Mouse (Mus musculus): Measurements from ENCODE around the gene Ank3. TPM values are rescaled to one million over a fixed set of nuclear protein-coding genes. Genes with fewer than 3 reads are reported as not detected.

Ank3 gene
- polyA plus RNA-seq, 1 experiment from 2014 or later, result 76.6 TPM

DNA sequence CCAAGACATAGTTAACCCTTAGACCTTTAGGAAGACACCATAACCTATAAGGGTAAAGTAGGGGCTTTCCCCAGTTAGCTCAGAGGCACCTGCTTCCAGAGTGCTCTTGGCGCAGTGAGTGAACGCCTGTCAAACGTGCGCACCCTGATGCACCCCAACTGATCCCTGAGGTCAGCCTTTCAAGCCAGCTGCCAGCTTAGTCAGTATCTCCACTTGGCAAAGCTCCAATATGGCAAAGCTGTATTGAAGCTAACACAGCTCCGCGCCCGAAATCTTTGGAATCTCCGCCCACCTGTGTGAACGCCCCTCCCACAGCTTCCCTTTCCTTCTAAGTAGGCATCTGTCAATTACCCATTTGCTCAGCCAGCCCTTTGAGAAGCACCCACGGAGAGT lies 662.1 kb downstream of the Ank3 start:
- Histone ChIP-seq H3K4me3 (no peak overlapping the region), H3K27ac (replicated peaks) (no peak overlapping the region), H3K4me2 (peak overlapping the region; percentile 13; the same call in 1 of the 2 replicates), H3K9ac (no peak overlapping the region), H3K9me3 (no peaks in the 10 kb centered on the region), H3K4me1 (replicated peaks) (peaks cover 7% of the 10 kb centered on the region), H3K36me3 (no peaks in the 10 kb centered on the region), H3K27me3 (no peaks in the 10 kb centered on the region)
- WGBS, result 33% methylated on average over 10 of the region's 10 CpGs
- no peak for ATAC-seq (ENCODE audit: low FRiP score, low read depth)

DNA sequence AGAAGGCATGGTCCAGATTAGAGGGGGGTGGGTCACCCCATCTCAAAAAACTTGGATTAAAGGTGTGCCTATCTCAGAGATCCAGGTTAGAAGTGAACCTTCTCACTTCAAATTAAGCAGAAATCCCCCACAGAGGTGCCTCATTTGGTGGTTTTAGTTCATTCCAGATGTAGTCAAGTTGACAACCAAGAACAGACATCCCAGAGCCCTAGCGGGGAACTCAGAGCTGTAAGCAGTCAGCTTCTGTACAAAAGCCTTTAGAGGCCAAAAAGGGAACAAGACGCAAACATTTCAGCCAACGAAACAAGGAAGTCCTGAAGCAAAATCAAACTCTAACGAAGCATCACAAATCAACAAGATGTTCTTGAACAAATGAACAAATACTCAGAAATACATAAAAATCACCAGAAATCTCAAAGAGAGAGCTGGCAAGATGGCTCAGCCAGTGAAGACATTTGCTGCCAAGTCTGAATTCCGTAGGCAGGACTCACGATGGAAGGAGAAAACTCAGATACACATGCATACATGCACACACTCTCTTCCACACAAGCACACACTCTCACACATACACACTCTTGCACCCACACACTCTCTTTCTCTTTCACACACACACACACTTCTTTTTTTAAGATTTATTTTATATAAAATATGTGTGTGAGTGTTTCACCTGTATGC lies 665.4 kb downstream of the Ank3 start:
- H3K27me3 ChIP-seq, result no peaks in the 10 kb centered on the region
- H3K9me3 ChIP-seq, result no peaks in the 10 kb centered on the region
- no peak overlapping the region for H3K4me2 ChIP-seq
- no peak overlapping the region for H3K4me3 ChIP-seq
- H3K27ac ChIP-seq (replicated peaks), result no peak overlapping the region
- no peak overlapping the region for H3K9ac ChIP-seq
- peaks cover 15% of the 10 kb centered on the region for H3K4me1 ChIP-seq (replicated peaks)
- ATAC-seq (ENCODE audit: low FRiP score, low read depth), result no peak
- H3K36me3 ChIP-seq, result no peaks in the 10 kb centered on the region
- 86% methylated on average over 6 of the region's 6 CpGs for WGBS

DNA sequence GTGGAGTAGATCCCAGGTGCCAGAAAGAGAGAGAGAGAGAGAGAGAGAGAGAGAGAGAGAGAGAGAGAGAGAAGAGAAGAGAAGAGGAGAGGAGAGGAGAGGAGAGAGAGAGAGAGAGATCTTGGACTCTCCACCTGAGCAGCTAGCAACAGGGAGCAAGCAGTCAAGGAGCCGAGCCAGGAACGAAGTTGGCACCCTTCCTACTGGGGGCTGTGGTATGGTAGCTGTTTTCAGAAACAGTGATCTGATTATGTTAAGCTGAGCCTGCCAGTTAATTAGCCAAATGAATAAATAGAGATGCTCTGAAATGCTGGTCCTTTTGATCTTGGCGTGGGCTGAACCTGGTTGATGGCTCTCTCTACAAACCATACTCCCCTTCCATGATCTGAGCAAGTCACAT lies 666.6 kb downstream of the Ank3 start:
- Histone ChIP-seq H3K27ac (replicated peaks) (no peak overlapping the region), H3K4me1 (replicated peaks) (peaks cover 15% of the 10 kb centered on the region), H3K36me3 (no peaks in the 10 kb centered on the region), H3K9me3 (no peaks in the 10 kb centered on the region), H3K27me3 (no peaks in the 10 kb centered on the region), H3K9ac (no peak overlapping the region), H3K4me2 (no peak overlapping the region), H3K4me3 (no peak overlapping the region)
- 52% methylated on average over 3 of the region's 3 CpGs for WGBS
- ATAC-seq (ENCODE audit: low FRiP score, low read depth), result no peak

DNA sequence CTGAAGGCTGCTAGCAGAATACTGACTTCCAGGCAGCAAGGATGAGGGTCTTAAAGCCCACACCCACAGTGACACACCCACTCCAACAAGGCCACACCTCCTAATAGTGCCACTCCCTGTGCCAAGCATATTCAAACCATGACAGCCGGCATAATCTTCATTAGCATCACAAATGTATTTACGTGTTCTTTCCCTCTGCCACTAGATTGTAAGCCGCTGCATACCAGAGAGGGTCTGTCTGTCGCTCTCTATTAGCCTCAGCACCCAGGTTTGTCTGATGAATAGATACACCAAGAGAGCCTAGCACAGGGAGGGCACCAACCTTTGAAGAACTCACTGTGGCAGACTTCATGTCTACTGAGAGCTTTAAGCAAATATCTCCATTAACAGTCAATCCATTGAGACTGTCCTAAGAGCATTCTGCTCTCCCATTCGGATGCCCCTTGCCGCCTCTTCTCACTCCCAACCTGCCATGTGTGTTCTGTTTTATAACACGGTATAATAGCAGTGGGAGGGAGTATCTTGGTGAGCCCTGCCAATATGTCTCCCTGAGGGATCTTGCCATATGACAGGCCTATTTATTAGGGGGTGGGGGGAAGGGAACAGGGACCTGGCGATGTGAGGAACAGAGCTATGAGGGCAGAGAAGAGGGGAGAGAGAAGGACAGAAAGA lies 668.1 kb downstream of the Ank3 start:
- H3K36me3 ChIP-seq, result no peaks in the 10 kb centered on the region
- no peak overlapping the region for H3K4me2 ChIP-seq
- H3K4me3 ChIP-seq, result no peak overlapping the region
- no peaks in the 10 kb centered on the region for H3K9me3 ChIP-seq
- H3K4me1 ChIP-seq (replicated peaks), result peaks cover 8% of the 10 kb centered on the region; the same call in 1 of the 2 replicates
- WGBS, result 26% methylated on average over 8 of the region's 8 CpGs
- ATAC-seq (ENCODE audit: low FRiP score, low read depth), result no peak
- peak overlapping the region; percentile 12; the same call in 1 of the 2 replicates for H3K27ac ChIP-seq (replicated peaks)
- H3K9ac ChIP-seq, result no peak overlapping the region
- H3K27me3 ChIP-seq, result no peaks in the 10 kb centered on the region

DNA sequence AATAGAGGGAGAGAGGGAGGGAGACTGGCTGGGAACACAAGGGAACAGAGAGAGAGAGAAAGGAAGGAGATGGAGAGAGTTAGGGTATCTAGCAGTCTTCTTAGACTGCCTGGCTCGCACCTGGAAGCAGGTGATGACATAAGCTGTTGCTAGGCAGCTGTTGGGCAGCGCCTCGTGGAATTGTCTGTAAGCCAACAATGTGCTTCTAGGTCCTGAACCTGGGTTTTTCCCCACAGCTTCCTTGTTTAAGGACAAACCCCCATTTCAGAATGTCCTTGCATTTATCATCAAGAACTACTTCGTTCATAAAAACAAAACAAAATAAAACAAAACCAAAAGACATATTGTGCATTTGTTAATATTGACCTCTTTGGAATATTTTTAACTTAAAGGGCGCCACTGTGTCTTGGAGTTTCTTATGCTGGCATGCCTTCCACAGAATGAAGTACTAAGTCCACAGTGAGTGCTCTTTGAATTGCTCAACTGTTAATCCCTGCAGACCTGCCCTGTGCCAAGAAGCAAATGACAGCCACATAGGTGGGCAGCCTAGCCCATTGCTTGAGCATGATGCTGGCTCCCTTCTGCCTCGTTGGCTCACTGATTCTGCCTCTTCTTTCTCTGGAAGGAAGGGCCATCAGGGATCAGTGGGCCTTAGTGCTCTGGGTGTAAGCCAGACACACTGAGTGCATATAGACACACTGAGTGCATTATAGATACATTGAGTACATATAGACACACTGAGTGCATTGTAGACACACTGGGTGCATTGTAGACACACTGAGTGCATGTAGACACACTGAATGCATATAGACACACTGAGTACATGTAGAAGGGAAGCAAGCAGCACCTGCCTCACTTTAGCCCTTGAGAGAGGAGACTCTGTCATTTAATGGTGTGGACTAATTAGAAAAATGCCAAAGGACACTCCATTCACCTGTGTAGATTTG lies 668.9 kb downstream of the Ank3 start:
- ATAC-seq (ENCODE audit: low FRiP score, low read depth), result no peak
- H3K9ac ChIP-seq, result no peak overlapping the region
- H3K4me3 ChIP-seq, result no peak overlapping the region

DNA sequence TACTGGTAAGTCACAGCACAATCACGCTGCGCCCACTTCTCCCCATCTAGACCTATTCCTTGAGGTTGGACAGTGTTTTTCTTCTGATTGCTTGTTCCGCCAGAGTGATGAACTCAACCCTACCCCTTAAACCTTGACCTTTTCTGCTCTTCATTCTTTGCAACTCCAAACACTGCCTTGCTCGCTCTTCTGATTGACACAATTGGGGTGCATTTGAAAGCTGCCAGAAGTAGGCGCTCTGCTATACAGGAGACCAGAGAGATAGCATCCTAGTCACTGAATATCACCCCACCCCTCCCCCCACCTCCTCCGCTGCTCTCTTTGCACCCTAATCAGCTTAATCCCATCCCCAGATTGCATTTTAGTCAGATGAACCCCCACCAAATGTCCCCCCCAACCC lies 670.7 kb downstream of the Ank3 start:
- H3K27ac ChIP-seq (replicated peaks), result no peak overlapping the region
- H3K9ac ChIP-seq, result no peak overlapping the region
- 61% methylated on average over 6 of the region's 6 CpGs for WGBS
- H3K36me3 ChIP-seq, result no peaks in the 10 kb centered on the region
- H3K4me3 ChIP-seq, result no peak overlapping the region
- no peak overlapping the region for H3K4me2 ChIP-seq
- peaks cover 8% of the 10 kb centered on the region; the same call in 1 of the 2 replicates for H3K4me1 ChIP-seq (replicated peaks)
- ATAC-seq (ENCODE audit: low FRiP score, low read depth), result no peak
- H3K27me3 ChIP-seq, result no peaks in the 10 kb centered on the region
- H3K9me3 ChIP-seq, result no peaks in the 10 kb centered on the region

More for the DNA sequence above, 668.9 kb downstream of the Ank3 start:
- no peak overlapping the region for H3K4me2 ChIP-seq
- H3K27ac ChIP-seq (replicated peaks), result peak overlapping the region; percentile 12; the same call in 1 of the 2 replicates
- H3K36me3 ChIP-seq, result no peaks in the 10 kb centered on the region
- H3K4me1 ChIP-seq (replicated peaks), result peaks cover 8% of the 10 kb centered on the region; the same call in 1 of the 2 replicates
- no peaks in the 10 kb centered on the region for H3K27me3 ChIP-seq
- WGBS, result 50% methylated on average over 6 of the region's 6 CpGs
- no peaks in the 10 kb centered on the region for H3K9me3 ChIP-seq

DNA sequence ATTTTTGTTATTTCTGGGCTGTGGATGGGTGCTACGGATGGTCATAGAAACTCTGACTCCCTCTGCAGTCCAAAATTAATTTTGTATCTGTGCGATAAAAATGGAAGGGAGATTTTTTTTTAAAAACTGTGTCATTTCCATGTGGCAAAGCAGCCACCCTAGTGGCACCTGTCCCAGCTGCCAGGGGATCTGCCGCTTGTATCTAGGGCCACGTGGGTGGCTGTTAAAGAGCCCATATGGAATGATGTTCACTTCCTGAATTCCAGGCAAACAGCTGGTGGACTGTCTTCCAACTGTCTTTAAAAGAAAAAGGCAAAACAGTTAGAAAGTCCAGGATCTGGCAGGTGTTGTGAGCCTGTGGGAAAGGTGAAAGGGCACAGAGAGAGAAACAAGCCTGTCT lies 672.8 kb downstream of the Ank3 start:
- no peak for ATAC-seq (ENCODE audit: low FRiP score, low read depth)
- H3K9me3 ChIP-seq, result no peaks in the 10 kb centered on the region
- H3K27ac ChIP-seq (replicated peaks), result no peak overlapping the region
- H3K4me2 ChIP-seq, result no peak overlapping the region
- no peaks in the 10 kb centered on the region for H3K27me3 ChIP-seq
- whole genome bisulfite sequencing, result 86% methylated on average over 4 of the region's 4 CpGs
- no peak overlapping the region for H3K9ac ChIP-seq
- peaks cover 8% of the 10 kb centered on the region; the same call in 1 of the 2 replicates for H3K4me1 ChIP-seq (replicated peaks)
- no peak overlapping the region for H3K4me3 ChIP-seq
- no peaks in the 10 kb centered on the region for H3K36me3 ChIP-seq

Other genes with a start within 250 kb of the Ank3 start
- gene Rhobtb1, start 247.3 kb upstream of the Ank3 start, polyA plus RNA-seq (2015; fragmentation: Nextera tagmentation; extraction: Ambion mirVana), result 16.4 and 18.8 TPM in 2 replicates
- gene A930033H14Rik, start 185.7 kb upstream of the Ank3 start, polyA plus RNA-seq (2015; fragmentation: Nextera tagmentation; extraction: Ambion mirVana), result 1.2 and 1.4 TPM in 2 replicates
- gene Cdk1, start 45.8 kb upstream of the Ank3 start, polyA plus RNA-seq (2015; fragmentation: Nextera tagmentation; extraction: Ambion mirVana), result 77.9 and 99.6 TPM in 2 replicates